Mouse (Mus musculus): ENCODE data around the gene Nfkb1. TPM values are rescaled to one million over a fixed set of nuclear protein-coding genes. Genes with fewer than 3 reads are reported as not detected.
A peak's percentile ranks its signal among the peaks of the same experiment; 100 is the strongest.

Nfkb1 gene
- total RNA-seq, 2 experiments from 2014 or later, result 20.5 to 25.2 TPM

DNA sequence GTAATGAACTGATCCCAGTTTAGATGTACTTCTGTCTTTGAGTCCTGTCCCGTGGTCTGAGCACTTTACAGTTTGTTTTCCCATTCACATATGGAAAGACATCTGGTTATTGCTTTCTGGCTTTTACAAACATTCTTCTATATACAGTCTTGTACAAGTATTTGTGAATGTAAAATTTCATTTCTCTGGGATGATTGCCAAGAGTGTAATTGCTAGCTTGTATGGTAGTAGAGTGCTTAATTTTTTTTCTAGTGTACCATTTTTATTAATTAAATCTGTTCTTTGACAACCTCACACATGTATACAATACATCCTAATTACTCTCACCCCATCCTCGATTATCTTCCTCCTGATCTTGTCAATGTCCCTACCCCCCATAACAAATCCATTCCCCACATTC lies 12.0 kb upstream of the Nfkb1 start:
- no peak for DNase-seq (ENCODE audit: low spot score in 2 of 2)

DNA sequence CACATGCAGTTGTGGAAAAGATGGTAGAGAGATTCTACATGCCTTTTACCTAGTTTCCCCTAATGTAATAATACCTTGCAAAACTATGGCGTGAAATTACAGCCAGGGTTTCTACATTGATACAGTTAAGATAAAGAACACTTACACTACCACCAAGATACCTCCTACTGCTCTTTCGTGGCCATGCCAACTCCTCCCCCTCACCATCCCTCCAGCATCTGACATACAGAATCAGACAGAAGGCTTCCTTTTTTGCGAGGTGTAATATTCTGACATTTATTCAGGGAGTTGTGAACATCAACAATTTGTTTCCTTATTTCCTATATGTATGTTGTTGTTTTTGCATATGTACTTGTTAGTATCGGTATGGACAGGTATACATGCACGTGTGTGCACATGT lies 11.3 kb upstream of the Nfkb1 start:
- DNase-seq (ENCODE audit: low spot score in 2 of 2), result no peak

DNA sequence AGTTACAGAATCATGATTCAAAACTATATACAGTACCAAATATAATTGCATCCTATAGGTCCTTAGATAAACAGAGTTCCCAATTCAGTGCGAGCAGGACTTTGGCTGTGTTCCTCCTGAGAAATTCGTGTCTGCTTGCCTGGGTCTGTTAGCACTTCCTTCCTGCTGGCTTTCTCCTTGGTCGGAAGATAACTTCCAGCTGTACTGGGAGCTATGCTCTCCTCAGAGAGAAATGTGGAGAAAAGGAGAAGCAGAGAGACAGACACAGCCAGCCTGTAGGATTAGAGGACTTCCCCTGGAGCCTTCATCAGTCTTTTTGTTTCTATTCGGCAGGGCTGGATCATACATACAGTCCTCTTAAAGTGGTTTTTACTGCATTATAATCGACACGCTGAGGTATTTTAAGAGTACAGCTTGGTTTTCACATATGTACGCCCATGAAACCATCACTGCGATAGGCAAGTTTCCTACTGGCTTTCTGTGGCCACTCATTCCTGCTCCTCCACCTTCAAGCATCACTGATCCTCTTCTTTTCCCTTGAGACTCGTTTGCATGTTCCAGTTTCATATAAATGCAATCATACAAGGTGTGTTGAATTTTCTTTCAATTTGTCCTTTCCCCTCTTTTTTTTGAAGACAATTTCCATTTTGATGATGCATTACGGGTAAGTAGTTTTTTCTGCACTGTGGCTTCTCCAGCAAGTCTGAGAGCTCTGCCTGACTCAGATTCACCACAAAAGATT lies 8.3 kb upstream of the Nfkb1 start:
- no peak for DNase-seq (ENCODE audit: low spot score in 2 of 2)

DNA sequence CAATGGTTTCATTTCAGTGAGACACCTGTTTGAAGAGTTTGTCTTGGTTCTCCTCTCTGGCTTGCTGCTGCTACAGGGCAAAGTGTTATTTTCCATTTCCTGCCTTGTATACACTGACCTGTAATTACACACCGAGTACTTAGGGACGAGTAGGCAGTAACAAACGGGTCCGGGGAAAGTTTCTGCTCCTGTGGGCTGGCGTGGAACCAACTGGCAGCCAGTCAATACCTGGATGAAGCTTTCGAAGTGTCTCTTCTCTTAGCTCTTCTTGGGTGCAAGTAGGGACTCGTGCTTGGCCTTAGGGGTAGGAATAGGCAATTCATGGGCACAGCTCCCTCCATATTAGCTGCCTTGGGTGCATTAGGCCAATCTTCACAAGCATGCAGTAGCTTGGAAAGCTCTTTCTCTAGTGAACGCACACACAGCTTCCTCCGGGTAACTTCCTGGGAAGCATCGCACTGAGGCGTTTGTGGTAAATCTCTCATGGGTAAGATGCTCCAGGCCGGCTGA lies 7.2 kb upstream of the Nfkb1 start:
- DNase-seq (ENCODE audit: low spot score in 2 of 2), result no peak

DNA sequence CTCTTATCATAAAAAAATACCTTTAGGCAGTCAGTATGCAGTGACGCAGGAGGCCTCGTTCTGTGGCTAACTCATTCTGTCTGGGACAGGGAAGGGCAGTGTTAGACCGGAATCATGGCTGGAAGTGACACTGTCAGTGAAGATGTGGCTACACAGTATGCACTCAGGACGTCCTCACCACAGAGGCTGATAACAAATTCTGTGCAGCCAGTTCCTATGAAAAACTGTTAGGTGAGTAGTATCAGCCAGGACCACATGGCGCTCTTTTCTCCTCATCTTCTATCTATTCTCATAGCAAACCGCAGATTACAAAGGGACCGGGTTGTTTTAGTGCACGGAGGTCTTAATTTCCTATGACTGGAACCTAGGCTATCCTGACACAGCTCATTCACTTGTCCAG lies 4.9 kb upstream of the Nfkb1 start:
- DNase-seq (ENCODE audit: low spot score in 2 of 2), result no peak

GRCm38 (mm10) chr3:135692999-135693398 lies 1.7 kb upstream of the Nfkb1 start:
- DNase-seq (ENCODE audit: low spot score in 2 of 2), result no peak

GRCm38 (mm10) chr3:135690568-135691190 lies 668 bp downstream of the Nfkb1 start:
- DNase-seq (ENCODE audit: low spot score in 2 of 2), result peak; percentile 38 to 61

- DNase-seq (ENCODE audit: low spot score in 2 of 2), result no peak
Measured at GRCm38 (mm10) chr3:135689773-135690567, 1.4 kb downstream of the Nfkb1 start.

DNA sequence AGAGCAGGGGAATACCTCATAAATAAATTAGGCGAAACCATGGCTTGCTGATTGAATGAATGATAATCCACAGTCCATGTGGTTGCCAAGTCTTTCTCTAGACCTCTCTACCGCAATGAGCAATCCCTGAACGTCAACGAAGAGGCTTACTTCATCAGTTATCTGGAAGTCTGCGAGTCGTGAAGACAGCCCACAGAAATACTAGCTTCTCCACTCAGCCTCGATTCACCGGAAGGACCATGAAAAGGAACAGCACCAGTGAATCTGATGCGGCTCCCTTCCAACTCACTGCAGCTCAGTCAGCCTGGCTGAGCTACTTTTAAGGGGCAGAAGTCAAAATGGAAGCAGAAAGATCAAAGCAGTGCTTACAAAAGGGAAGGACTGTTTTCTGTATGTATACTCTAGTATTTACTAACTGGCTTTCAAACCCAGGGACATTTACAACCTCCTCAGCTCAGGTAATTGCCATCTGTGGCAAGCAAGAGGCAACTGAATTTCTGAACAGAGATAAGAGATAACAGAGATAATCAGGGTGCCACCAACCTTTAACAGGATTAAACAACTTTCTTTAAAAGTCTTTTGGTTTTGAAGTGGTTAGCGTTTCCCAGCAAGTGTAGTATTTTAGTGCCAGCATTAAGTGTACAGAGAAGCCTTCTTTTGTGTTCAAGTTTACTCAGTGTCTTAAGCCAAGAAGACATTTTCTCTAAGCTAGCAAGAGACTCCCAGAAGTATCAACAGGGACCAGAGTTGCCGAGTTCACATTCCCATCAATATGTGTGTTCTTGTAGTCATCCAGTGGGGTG lies 2.2 kb downstream of the Nfkb1 start:
- no peak for DNase-seq (ENCODE audit: low spot score in 2 of 2)

DNA sequence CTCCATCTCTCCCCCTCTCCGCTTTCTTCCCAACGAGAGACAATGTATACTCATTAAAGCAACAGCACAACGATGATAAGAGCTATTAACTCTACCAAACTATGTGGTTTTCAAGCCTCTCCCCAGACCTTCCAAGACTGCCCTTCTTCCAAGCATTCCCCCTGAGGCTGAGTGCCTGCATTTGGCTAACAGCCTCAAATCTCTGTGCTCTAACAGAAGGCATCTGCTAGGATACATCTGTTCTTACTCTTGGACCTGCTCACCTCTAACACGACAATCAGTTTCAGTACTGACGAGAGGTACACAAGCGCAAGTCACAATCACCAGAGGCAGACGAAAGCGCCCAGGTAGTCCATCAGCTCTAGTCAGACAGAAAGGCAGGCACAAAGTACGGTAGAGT lies 3.4 kb downstream of the Nfkb1 start:
- DNase-seq (ENCODE audit: low spot score in 2 of 2), result no peak

DNA sequence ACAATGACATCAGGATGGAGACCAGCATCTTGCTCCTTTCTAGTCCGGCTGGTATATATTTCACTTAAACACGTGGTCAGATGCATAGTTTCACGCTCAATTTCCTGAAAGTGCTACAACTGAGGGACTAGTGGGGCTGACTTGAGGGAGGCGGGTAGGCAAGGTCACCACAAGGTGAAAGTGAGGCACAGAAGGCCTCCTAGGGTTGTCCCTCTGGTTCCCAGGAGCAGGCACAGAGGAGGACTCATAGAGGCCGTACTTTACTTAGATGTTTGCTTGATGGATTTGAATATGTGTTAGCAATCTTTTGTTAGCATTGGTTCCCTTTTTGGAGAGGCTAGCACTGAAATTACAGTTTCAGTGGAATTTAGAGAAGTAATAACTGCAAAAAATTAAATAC lies 4.9 kb downstream of the Nfkb1 start:
- DNase-seq (ENCODE audit: low spot score in 2 of 2), result no peak

DNA sequence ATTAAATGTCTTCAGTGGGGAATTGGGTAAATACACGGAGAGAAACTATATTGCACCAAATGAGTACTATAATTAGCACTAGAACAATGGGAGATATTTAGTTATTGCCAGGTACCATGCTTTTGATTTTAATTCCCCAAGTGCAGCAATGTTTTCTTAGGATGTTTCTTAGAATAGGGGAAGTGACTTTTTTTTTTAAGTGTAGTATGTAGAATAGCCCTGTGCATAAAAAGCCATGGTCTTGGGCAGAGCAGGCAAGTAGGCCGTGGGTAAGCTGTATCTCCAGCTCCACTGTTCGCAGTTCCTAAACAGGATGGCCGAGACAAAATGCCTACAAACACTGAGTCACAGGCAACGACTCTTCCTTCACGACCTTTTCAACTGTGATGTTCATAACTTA lies 8.1 kb downstream of the Nfkb1 start:
- DNase-seq (ENCODE audit: low spot score in 2 of 2), result no peak

DNA sequence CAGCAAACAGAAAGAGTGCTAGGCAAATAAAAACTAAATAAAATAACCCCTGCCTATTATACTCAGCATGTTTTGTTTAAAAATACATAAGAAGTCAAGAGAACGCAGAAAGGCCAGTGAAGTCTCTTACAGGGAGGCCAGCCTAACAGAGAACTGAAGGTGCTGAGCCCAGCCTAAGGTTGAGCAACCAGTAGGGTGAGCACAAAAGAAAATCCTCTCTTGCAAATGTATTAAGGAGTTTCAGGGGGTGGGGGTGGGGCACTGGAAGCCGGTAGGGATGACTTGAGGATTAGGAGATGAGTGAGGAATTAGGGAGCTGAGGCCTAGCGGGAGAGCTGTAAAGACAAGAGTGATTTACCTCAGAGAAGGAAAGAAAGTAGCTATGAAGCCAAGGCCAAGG lies 9.1 kb downstream of the Nfkb1 start:
- DNase-seq (ENCODE audit: low spot score in 2 of 2), result no peak

DNA sequence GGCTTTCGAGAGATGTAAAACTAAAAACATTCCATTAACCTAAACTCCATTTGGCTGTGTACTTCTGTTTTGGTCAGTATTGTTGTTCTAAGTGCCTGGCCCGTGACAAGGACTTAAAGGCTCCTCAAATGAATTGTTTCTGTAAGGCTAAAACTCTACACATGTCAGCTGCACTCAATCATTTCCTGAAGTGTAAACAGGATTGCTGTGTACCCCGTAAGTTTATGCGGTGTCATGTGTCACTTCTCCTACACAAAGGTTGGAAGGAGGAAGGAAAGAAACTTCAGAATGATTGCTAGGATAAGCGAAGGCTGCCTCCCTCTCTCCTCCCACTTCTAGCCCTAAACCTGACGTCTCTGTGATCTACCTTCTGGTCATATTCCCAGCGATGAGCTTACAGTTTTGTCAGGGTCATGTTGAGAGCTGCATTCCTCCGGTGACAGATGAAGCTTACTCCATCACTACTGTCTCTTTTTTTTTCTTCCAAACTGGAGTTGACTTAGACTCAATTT lies 10.0 kb downstream of the Nfkb1 start:
- no peak for DNase-seq (ENCODE audit: low spot score in 2 of 2)

- no peak for DNase-seq (ENCODE audit: low spot score in 2 of 2)
Measured at GRCm38 (mm10) chr3:135680213-135680843, 11.0 kb downstream of the Nfkb1 start.

- no peak for DNase-seq (ENCODE audit: low spot score in 2 of 2)
Measured at GRCm38 (mm10) chr3:135677064-135677463, 14.3 kb downstream of the Nfkb1 start.

DNA sequence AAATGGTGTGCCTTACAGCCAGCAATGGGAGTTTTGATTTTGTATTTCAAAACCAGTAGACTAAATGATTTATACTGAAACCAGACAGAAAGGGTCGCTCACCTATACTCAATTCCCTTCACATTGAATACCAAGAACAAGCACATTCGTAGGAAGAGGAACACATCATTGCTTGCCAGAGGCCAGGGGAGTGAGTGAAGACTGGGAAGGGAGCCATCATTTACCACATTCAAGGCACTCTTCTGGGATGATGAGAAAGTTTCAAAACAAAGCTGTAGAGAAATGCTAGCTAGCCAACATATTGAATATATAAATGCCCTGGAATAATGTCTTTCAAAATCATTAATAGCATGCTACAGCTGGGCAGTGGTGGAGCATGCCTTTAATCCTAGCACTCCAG lies 15.0 kb downstream of the Nfkb1 start:
- no peak for DNase-seq (ENCODE audit: low spot score in 2 of 2)

GRCm38 (mm10) chr3:135675480-135675879 lies 15.9 kb downstream of the Nfkb1 start:
- no peak for DNase-seq (ENCODE audit: low spot score in 2 of 2)

DNA sequence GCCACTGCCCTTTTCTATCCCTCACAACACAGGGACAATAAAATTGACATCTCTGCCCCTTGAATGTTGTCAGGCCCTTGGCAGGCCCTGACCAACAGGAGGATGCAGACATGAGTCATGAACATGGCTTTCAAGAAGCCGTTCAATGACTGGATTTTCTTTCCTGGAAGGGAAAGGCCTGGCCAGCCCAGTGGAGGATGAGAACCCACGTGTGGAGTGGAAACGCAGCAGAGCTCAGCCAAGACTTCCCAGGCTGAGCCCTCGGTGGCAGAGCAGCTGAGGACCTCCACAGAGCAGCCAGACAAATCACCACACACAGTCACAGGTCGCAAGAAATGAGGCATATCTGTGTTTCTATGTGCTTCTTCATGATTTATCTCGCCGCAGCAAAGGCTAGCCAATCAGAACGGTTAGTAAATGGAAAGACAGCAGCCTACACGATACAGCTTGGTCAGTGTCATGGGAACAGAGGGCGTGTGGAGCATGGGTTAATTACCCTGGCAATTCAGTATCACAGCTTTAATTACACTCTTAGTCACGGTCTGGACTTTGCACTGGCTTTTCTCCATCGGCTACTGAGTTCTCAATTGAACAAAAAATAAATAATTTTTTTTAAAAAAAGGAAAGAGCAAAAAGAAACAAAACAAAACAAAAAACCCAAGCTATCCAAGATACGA lies 16.5 kb downstream of the Nfkb1 start:
- no peak for DNase-seq (ENCODE audit: low spot score in 2 of 2)

GRCm38 (mm10) chr3:135673695-135674094 lies 17.7 kb downstream of the Nfkb1 start:
- DNase-seq (ENCODE audit: low spot score in 2 of 2), result peak; percentile 25 to 39
